Mouse (Mus musculus) right cerebral cortex, postnatal 4 days (tissue): Measurements from ENCODE around the gene 3110018I06Rik.
A peak's percentile ranks its signal among the peaks of the same experiment; 100 is the strongest.

Source experiments
- DNase-seq: peaks from one replicate; pipeline ENCODE4 v3.0.0-alpha.2; 2022

3110018I06Rik gene

GRCm38 (mm10) chr12:107488371-107488770 is at the start of gene 3110018I06Rik:
TSS of gene 3110018I06Rik (plus strand) at chr12:107488632.
- DNase-seq: no peak

- DNase-seq: no peak
Observed at GRCm38 (mm10) chr12:107444681-107445080, 43.8 kb upstream of the 3110018I06Rik start.

GRCm38 (mm10) chr12:107457835-107458234 is 30.6 kb upstream of the 3110018I06Rik start:
- DNase-seq: no peak

- DNase-seq: peak; percentile 24
Observed at GRCm38 (mm10) chr12:107464731-107465130, 23.7 kb upstream of the 3110018I06Rik start.

- DNase-seq: no peak
Observed at GRCm38 (mm10) chr12:107476441-107477291, 11.8 kb upstream of the 3110018I06Rik start.

- no peak for DNase-seq
Observed at GRCm38 (mm10) chr12:107479350-107479749, 9.1 kb upstream of the 3110018I06Rik start.

- DNase-seq: no peak
Observed at GRCm38 (mm10) chr12:107483031-107483430, 5.4 kb upstream of the 3110018I06Rik start.

GRCm38 (mm10) chr12:107491344-107491743 is 2.9 kb downstream of the 3110018I06Rik start:
- no peak for DNase-seq

GRCm38 (mm10) chr12:107496924-107497323 is 8.5 kb downstream of the 3110018I06Rik start:
- no peak for DNase-seq

- DNase-seq: no peak
Observed at GRCm38 (mm10) chr12:107509661-107510237, 21.3 kb downstream of the 3110018I06Rik start.

GRCm38 (mm10) chr12:107511112-107511511 is 22.7 kb downstream of the 3110018I06Rik start:
- no peak for DNase-seq

GRCm38 (mm10) chr12:107516265-107517217 is 28.1 kb downstream of the 3110018I06Rik start:
- no peak for DNase-seq

- no peak for DNase-seq
Observed at GRCm38 (mm10) chr12:107520941-107521340, 32.5 kb downstream of the 3110018I06Rik start.

GRCm38 (mm10) chr12:107528346-107528880 is 40.0 kb downstream of the 3110018I06Rik start:
- DNase-seq: no peak

- no peak for DNase-seq
Observed at GRCm38 (mm10) chr12:107532871-107533270, 44.4 kb downstream of the 3110018I06Rik start.
